Mouse (Mus musculus) heart, adult 8-10 months (tissue): ENCODE data around the gene Pde4b. TPM values are rescaled to one million over a fixed set of nuclear protein-coding genes. Genes with fewer than 3 reads are reported as not detected.
"Not testable (repeated sequence)": the region's sequence is repeated elsewhere in the genome, so short reads cannot be mapped to it uniquely, and the experiment has no call there.

Experiments
- DNase-seq: peaks from one replicate; pipeline ENCODE4 v3.0.0; 2022; ENCODE audit warnings: low spot score
- total RNA-seq, 4 experiments: library from RNA; stranded (reverse); gene quantifications; 2 replicates each; pipeline ENCODE4 v1.2.4; 2022

The Pde4b gene
- total RNA-seq: 10 to 100 TPM; 19.7 to 32.0 (median 21.1) TPM

DNA sequence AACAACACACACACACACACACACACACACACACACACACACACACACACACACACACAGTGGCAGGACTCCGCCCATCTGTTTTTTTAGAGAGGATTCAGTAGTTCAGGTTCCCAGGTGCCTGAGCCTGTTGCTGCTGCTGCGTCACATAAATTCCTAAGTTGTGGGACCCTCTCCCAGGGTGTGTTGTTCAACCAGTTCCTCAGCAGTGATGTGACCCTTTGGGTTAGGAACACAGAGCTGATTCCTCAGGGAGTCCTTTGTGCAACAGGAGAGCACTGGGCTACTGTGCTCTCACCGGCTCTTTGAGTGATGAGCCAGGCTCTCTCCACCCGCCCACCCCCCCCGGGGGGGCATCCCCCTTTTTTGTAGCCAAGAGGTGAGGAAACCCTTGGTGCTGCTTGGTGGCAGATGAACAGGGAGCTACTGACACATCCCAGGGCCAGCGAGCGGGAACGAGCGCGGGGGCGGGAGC lies at the start of gene Pde4b:
Pde4b (plus strand) TSS at position 453 of the 475 bp plus-strand sequence.
- no peak for DNase-seq

DNA sequence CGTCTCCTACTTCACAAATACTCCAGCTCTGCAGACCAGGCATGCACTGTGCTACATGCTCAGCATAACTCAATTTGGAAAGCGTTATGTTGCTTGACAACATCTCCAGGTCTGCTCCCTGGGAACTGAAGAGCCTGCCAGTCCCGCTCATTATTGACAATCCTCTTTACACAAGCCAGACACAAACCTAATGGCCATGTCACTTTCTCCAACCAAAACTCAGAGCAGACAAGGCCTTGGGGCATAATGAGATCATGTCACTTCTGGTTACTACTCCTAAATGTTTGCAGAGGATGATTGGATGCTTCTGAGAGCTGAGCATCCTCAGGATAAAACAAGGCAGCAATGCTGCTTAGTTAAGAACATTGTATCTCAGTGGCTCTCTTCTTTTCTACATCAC lies 47.2 kb upstream of the Pde4b start:
- no peak for DNase-seq

- DNase-seq: peak; percentile 44
These were observed 41.9 kb upstream of the Pde4b start for GRCm38 (mm10) chr4:102045183-102046140.

DNA sequence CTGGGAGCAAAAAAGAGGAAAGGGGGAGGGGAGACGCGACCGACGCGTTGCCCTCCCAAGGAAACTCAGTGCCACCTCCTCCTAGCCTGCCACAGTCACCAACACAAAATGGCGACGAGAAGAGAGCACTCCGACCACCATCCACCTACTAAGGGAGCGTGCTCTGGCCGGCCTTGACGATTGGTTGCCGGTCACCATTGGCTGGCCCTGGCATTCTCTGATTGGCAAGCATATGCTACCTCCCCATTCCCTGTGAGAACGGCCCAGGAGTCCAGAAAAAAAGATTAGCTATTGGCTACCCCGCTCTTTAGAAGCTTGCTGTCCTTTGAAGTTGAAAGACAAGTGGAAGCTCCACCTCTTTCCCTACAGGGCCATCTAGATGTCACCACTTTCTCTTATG lies 38.0 kb upstream of the Pde4b start:
- DNase-seq: not testable (repeated sequence)

GRCm38 (mm10) chr4:102061322-102061721 lies 26.0 kb upstream of the Pde4b start:
- DNase-seq: no peak

DNA sequence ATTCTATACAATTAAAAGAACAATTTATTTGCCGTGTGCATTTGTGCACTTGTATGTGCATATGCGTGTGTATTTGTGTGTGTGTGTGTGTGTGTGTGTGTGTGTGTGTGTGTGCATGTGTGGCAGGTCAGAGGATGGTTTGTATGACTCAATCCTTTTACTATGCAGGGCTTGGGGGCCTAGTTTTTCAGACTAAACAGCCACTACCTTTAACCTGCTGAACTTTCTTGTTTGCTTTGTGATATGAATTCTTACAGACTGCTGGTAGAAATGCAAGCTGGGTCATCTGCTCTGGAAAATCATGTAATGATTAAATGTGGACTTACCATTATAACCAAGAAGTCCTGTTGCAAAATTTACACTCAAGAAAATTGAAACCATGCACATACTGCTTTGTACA lies 18.0 kb upstream of the Pde4b start:
- no peak for DNase-seq

DNA sequence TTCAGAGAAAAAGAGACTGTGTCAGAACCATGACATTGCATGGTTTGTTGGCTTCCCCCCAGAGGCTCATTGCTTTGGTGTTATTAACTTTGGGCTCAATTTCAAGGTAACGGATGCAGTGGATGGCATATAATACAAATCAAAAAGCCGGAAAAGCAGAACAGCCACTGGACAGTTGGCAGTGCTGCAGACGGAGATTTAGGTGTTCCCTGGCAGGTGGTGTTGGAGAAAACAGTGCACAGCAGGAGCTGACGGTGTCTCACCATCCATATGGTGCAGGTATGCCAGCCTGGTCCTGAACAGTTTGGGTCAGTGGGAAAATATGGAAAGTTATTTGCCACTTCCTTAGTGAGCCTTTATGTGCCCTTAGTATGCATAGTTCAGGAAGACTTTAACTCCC lies 1.0 kb upstream of the Pde4b start:
- no peak for DNase-seq

DNA sequence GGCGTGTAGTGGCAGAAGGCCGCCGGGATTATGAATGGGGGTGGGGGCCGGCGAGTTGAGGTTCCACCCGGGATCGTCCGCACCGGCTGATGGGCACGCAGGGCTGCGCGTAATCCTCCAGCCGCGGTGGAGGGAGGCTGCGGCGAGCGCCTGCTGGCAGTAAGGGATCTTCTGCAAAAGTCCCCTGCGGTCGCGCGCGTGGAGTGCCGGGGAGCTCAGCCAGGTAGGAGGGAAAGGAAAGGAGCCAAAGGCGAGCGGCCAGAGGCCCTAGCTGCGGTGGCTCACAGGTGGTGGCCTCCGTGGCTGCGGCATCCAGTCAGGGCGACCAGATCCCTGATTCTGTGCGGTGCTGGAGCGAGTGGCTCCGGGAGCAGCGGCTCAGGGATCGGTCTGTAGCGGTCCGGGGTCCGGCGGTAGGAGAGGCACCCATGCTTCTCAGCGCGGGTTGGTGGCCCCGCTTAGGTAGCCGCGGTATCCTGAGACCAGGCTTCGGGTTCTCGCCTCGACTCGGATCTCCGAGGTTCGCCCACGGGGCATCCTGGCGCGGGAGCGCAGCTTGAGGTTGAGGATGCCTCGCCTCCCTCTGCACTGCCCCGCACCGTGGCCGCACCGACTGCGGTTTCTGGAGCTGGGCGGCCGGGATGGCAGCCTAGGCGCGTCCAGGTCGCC lies 357 bp downstream of the Pde4b start:
- no peak for DNase-seq

DNA sequence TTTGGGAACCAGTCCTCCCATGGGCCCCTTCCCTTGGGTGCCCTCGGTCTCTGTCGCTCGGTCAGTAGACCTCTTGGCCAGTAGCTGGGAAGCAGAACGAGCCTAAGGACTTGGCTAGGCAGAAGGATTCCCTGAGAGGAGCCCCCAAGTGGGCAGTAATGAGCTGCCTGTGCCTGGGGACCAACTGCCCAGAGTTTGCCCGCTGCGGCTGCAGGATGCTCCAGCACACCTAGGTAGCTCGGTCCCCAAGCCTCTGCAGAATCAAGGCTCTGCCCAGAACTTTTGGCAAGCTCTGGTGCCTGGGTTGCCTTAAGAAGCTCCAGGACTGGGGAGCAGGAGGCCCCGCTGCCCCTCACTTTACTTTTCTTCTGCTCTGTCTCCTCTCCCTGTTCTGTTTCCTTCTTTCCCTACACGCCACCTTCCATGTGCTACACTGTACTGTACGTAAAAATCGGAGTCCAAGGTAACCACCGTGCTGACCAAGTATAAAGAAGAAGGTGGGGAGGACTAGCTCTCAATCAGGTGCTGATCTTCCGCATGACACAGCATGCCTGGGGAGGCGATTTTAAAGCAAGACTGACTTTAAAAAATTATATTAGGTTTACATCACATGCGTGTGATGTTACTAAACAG lies 1.0 kb downstream of the Pde4b start:
- DNase-seq: no peak

- no peak for DNase-seq
These were observed 8.5 kb downstream of the Pde4b start for GRCm38 (mm10) chr4:102095851-102096250.

GRCm38 (mm10) chr4:102102241-102102640 lies 14.9 kb downstream of the Pde4b start:
- DNase-seq: no peak

DNA sequence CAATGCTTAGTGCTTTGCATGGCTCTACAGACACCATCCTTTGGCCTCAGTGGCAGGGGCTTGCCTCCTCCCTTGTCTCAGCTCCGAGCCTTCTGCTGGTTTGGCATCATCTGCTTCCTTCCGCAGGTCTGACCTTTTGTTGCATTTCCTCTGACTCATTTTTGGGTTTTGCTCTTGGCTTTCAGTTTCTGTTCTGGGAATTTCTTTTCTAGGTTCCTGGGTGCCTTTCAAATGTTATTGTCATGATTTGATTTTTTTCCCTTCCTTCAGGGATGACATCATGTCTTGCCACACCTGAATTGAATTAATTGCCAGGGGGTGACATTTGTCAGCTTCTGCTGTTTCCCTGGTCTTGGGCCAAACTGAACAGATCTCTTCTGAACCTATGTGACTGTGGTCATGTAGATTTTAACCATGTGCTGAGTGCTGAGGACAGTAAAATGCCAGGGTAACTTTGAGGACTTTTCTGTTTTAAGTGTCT lies 17.2 kb downstream of the Pde4b start:
- peak; percentile 2 for DNase-seq

DNA sequence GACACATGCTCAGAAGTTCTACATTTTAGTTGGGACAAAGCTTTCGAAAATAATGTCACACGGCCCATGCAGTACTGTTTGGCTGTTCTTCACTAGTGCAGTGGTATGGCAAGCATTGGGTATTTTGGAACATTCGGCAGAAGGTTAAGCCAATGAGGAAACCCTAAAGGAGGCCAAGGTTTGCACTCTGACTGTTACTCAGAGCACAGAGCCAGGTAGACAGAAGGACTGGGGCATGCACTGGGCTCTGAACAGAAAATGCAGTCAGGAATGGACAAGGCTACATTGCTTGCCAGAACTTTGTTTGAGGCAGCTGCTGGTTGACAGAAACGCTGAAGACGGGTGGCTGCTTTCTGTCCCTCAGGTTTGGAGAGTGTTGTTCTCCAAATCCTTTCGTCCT lies 19.4 kb downstream of the Pde4b start:
- no peak for DNase-seq

DNA sequence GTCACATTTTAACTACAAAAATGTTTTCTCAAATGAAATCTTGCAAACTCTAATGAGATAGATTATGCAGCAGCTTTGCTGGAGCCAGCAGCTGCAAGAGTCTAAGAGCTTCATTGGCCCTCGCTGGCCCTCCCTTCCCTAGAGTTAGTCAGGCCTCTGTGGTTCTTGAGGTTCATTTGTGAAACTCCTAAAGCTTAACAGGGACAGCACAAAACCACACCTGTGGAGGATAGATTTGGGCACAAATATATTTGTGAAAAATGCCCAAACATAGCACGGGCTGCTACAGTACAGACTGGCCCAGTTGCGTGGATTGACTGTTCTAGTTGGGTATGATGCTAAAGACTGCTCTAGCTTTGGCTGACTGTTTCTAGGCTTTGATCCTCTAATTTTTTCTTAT lies 32.1 kb downstream of the Pde4b start:
- no peak for DNase-seq

GRCm38 (mm10) chr4:102136366-102136849 lies 49.1 kb downstream of the Pde4b start:
- no peak for DNase-seq

DNA sequence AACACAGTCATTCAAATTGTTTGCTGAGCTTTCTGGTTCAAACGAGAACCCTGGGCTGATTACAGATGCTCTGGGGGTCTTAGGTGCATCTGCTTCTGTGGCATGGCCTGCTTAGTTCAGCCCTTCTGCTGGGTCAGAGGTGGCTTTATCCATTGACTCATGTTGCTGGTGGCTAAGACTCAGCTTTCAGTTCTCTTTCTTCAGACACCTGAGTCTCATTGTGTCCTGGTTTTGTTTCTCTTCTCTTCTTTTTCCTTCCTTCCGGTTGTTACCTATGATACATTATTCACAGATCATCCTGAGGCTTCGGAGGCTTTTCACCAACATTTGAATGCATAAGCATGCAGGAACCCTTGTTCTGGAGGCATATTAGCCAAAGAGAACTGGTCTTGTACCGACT lies 51.0 kb downstream of the Pde4b start:
- no peak for DNase-seq

GRCm38 (mm10) chr4:102141241-102141640 lies 53.9 kb downstream of the Pde4b start:
- DNase-seq: no peak

- no peak for DNase-seq
These were observed 61.4 kb downstream of the Pde4b start for GRCm38 (mm10) chr4:102148766-102149165.

- no peak for DNase-seq
These were observed 71.8 kb downstream of the Pde4b start for GRCm38 (mm10) chr4:102159178-102159577.

GRCm38 (mm10) chr4:102171636-102172035 lies 84.3 kb downstream of the Pde4b start:
- DNase-seq: no peak

DNA sequence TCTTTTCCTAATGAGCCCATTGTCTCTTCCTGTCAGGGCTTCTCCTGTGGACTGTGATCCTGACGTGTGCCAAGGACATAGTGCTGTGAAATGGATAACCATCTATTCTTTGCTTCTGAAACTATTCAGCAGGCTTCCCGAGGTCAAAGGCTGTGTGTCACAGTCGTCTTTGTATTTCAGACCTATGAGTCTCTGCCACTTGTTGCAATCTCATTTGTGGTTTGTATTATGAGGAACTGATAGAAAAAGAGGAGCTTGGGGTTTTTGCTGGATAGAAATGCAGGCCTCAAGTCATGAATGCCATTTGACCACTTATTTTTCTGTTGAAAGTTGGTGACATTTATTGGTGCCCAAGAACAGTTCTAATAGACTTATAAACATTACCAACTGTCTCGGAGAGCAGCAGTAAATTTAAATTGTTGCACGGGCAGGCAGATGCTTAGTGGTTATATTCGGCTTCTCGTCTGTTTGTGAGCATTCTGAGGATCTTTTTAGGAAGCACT lies 85.4 kb downstream of the Pde4b start:
- no peak for DNase-seq

GRCm38 (mm10) chr4:102175985-102176384 lies 88.6 kb downstream of the Pde4b start:
- no peak for DNase-seq
